Mouse (Mus musculus) ovary, postnatal 10 days (tissue): ENCODE measurements around the gene Narf.

Source experiments
- DNase-seq: peaks from one replicate; pipeline ENCODE4 v3.0.0; 2022; ENCODE audit warnings: low spot score

The Narf gene

DNA sequence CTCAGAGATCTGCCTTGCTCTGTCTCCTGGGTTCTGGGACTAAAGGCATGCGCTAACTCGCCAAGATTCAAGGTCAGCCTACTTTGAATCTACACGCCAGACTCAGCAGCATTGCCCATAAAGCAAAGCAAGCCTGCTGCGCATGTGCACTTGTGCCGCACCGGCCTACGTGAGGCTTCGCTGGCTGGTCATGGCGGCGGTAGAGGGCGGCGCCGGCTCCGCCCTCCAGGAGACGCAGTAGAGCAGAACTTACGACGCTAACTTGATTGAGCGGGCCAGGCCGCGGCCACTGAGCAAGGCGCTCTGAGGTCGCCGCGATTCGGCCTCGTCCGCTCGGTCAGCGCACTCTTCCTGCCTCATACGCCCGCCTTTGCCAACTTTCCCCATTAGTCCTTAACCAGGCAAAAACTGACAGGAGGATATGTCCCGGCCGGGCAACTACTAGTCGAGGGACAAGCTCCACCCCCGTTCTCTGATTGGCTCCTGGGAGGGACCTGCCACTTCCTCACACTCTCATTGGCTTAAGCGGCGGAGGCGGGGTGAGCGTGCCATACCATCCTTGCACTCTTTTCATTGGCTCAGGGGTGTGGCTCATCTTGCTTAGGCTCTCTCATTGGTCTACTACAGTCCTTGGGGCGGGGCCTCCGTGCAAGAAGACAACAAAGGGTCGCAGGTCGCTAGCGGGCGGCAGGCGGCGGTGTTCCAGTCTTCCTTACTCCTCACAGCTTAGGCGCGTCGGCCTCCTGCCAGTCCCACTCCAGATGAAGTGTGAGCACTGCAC, at the start of gene Narf:
Gene Narf, plus strand, starts transcription at position 690 of the 781 bp plus-strand sequence.
- peak; percentile 94 for DNase-seq

DNA sequence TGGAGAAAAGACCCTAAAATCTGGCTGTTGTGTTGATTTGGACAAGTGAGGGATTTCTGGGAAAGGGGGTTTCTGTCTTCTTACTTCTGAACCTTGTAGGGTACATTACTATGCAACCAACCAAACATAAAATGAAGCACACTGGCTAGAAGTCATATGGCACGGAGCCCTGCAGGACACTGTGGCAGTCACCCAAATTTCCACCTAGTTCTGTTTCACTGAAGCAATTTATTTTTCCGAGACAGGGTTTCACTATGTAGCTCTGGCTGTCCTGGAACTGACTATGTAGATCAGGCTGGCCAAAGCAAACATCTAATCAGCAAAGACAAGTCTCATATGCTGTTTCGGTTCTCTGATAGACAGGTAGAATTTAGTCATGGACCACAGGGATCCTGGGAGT, 47.4 kb upstream of the Narf start:
- DNase-seq = no peak

DNA sequence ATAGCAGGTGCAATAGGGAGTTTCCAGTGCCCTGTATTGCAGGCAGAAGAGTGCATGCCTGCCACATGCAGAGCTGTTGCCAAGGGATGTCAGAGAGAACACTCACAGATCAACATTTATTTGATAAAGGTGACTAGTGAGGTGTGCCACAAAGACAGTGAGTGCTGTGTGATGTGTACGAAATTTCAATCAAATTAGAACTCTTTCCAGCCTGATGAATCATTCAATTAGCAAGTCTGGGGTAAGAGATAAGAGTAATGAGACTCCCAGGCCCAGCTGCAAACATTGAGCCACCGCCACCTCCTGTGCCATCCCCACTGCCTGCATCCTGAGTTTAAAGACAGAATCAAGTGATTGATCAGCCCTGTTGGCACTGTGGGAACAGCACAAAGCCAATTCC, 44.3 kb upstream of the Narf start:
- no peak for DNase-seq

DNA sequence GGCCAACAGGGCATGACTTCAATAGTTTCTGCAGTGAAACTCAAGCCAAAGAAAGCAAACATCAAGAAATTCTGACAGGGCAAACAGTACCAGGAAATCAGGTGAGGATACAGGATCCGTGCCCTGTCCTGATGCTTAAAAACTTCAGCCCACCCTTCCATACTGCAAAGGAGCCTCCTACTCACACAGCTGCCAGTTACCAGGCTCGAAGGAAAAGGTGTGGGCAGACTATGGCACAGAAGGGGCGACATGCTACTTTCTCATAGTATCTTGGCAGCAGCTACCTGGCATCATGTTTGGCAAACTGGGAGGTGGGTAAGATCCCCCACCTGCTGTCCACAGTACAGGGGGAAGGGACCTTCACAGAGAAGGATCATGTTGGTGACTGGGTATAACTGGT, 43.6 kb upstream of the Narf start:
- DNase-seq = no peak

DNA sequence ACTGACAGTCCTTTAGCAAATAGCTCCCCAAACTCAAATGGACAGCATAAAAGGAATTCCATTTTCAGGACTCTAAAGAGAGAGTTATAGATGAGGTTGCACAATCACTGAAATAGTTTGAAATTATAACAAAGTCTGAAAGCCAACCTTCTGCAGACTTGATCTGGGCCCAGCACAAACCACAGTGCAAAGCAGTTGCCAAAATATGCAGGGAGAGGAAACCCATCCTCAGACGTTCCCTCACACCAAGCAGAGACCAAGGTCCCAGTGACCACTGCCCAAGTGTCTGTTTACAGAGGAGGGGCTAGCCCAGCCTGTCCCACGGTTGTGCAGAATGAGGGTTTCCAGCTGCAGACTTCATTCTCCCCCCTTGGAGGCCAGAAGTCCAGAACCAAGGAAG, 38.4 kb upstream of the Narf start:
- no peak for DNase-seq

DNA sequence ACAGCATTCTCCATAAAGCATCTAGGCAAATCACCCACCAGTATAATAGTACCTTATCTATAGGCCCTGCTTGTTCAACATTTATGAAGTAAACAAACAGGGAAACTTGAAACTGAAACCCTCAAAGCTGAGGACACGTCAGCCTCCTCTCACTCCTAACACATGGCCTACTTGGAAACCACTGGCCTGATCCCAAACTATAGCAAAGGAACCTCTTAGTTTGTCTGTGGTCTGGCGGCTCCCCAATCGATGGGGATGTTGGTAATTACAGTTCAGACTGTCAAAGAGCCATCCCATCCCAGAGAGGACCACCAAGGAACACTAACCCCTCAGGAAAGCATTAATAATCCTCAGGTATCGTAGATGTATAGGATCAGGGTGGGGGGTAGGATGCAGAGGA, 37.2 kb upstream of the Narf start:
- DNase-seq = no peak

DNA sequence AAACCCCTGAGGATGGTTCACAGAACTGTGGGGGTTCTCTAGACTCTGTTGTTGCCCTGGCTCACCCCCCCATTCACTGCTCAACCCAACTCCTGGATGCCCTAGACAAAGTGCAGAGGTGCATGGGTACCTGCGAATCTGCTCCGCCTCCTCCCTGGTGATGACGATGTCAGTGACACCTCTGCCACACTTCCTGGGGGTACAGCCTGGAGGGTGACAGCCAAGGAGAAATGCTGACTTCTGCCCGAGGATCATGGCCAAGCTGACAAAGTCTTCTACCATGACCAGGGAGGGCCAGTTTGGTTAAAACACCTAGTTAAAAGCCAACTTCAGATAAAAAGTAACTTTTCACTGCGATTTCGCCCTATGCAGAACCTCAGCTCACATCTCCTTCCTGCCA, 36.3 kb upstream of the Narf start:
- no peak for DNase-seq

DNA sequence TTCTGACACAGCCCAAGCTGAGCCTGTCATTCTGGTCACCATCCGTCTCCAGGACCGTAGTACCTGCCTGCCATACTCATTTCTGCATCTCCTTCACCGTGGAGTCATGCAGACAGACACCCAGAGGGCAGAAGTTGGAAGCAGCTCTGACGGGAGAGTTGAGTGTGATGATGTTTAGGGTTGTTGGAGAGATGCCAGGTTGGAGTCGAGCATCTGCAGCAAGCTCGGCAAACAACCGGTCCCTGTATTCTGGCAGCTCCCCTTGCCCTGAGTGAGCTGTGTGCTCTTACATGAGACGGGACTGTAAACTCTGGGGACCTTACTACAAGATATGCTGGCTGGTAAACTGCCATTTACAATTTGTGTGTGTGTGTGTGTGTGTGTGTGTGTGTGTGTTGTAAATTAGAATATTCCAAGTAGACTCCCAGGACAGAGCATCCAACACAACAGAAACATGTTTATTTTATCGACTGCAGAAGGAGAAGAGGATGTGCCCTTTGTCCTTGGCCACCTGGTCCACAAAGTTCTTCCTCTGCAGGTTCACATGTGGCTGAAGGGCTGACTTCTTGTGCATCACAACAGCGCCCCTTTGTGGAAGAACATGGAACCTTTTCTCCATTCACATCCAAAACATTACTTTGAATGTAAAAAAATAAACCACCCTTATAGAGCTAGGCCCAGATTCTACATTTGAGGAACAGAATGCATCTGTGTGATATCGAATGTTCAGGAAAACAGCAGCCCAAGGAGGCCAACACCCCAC, 35.4 kb upstream of the Narf start:
- no peak for DNase-seq

DNA sequence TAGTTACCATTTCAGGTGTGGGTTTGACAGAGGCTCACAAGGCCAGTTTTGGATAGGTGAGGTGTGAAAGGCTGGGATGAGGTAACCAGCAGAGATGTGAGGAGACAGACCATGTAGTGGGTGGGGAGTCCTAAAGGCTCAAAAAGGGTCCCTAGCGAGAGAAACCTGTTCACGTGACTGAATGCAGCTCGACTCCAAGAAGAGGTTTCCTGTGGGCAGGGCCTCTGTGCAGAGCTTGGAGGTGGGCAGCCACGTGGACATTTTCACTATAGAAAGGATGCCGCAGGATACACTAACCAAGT, 33.2 kb upstream of the Narf start:
- no peak for DNase-seq

DNA sequence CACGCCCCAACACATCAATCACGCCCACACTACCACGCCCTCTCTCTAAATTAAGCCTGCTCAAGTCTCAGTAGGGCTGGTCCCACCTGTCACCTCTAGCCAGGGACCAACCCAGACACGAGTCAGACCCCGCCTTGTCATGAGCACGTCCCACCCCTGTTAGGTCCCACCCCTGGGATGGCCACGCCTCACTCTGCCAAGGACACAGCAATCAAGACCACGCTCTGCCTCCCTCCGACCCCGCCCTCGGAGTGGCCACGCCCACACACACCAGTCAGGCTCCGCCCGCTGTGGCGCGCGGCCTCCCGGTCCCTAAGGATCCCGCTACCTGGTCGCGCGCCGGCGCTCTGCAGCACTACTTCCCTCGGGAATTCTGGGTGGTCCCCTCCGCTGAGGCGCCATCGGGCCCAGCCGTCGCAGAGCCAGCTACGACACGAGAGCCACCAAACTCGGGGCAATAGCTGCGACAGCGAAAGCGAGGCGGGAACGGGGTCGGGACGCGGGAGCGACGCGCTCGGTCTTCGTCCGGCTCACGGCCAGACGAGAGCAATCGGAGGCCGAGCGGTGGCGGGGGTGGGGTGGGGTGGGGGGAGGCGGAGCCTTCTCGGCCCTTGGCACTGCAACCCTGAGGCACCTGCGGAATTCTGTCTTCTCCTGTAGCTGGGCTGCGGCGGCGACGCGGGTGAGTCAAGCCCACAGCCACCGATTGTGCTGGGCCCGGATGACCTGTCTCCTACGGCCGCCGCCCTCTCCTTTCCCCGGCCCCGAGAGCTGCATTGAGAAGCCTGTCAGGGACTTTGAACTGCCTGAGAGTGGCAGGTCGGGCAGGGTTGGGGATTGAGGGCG, 32.7 kb upstream of the Narf start, which contains the start of the genes Hexdc and Ogfod3:
Gene Hexdc, plus strand, starts transcription at position 273 of the 846 bp plus-strand sequence.
Gene Ogfod3, minus strand, starts transcription at position 551 of the 846 bp plus-strand sequence.
- peak; percentile 79 for DNase-seq

DNA sequence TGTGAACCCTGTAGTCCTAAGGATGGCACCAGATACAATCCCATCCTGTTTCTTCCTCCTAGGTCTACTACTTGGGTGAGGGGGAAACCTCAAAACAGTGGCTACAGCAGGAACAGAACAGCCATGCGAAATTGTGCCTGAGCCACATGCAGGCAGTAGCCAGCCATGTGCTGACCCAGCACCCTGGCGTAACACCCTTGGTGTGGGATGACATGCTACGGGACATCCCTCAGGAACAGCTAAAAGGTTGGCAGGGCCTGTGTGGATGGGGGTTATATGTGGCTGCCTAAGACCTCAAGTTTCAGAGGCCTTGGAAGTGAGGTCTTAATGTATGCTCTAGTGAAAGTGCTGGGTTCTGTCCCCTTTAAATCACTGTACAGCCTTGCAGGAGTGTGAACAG, 20.2 kb upstream of the Narf start:
- DNase-seq = no peak

DNA sequence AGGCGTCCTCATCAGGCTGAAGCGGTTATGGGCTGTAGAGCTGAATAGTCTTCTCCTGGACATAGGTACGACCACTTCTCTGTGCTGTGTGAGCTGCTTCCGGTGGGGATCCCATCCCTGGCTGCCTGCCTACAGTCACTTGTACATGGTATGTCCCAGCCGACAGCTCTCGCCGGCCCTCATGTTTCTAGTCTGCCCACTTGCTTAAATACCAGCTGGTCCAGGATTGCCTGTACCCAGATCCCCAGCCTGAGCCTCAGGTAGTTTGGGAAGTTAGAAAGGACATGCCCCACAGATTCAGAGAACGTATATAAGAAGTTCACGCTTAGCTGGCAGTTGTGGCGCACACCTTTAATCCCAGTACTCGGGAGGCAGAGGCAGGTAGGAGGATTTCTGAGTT, 17.3 kb upstream of the Narf start:
- no peak for DNase-seq

DNA sequence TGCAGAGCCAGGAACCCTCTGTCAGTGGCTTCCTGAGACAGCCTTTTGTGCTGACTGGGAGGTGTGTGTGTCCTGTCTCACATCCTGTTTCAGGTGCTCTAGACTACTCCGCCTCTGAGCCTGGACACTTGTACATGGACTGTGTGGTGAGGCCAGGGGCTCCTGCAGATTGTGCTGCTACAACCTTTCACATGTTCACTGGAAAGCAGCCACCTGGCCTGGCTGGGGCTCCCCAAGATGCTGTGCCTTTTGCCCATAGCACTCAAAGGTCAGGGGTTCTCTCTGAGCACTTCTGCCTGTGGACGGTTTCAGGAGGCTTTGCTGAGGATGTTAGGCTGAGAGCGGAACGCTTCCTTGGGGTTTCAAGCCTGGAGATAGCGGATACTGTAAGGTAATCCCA, 16.3 kb upstream of the Narf start:
- no peak for DNase-seq

DNA sequence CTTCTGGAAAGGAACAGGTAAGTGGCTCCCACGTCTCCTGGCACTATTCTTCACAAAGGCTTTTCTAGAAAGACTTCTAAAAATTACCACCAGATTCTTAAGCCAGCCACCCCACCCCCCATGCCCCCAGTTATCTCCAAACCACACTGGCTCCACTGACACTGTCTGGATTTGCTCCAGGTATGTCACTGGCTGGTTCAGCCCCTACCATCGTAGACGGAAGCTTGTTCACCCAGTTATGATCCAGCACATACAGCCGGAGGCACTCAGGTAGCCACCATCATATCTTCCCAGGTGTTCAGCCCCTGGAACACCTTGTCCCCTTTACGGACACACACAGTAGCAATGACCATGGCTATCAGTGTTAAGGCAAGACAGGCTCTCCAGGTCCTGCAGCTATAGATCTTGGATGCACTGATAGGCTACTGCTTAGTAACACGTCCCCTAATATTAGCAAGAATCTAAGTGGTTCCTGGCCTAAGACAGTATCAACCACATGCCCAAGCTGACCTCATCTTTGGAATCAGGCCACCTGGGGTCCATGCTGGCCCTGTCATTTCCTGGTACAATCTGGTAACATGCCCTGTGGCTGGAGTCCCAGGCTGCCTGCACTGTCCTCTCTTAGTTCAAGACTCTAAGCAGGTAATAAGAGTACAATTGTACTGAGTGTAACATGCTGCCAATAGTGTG, 15.6 kb upstream of the Narf start:
- no peak for DNase-seq

DNA sequence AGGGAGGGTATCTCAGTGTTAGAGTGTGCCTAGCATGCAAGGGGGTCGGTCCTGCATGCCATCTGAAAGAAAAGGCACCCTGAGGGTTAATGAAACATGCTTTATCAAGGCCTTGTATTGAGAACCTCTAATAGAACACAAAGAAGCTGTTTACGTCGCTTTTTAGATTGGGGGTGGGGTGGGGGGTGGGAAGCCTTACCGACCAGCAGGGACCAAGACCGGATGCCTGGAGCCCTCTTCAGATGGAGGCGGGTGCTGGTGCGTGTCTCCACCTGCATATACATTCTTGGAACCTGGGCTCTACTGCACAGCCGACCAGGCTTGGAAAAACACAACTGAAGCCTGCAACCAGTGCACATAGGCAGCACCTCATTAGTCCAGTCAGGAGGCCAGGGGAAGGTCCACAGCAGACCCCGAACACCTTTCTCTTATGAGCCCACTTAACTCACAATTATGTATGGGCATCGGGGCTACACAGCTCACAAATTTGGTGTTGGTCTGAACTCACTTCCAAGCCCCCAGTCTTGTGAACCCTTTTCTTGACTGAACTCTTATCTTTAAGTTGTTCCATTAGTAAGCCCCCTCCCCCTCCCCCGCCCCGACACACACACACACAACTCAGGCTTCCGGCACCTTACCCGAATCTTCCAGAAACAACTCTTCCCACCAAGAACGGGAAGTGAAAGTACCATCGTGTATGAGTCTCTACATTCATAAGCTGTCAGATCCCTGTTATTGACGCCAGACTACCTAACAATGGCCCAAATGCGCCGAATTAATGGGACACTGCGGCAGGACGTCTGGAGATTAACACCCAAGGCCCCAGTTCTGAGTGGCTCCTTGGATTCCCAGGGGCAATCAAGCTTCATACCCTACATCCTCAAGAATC, 8.7 kb upstream of the Narf start:
- peak; percentile 9 for DNase-seq

DNA sequence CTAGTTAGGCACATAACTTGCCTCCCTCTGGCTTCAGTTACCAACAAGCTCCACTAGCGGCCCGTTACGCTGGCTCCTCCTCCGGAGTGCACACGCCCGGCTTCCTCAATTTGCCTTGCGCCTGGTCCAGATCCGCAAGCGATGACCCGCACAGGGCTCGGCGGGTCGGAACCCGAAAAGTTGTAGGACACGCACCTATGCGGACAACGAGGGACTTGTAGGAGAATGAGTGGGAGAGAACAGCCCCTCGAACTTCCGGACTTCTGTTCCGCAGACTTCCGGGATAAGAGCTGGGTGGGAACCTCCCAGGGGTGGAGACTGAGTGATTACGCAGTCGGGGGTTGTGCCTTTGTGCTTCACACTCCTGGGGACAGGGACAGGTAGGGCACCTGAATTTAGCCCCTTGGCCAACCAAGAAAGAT, 8.0 kb upstream of the Narf start, which contains the start of gene Cybc1:
Gene Cybc1, minus strand, starts transcription at position 305 of the 422 bp plus-strand sequence.
- peak; percentile 48 for DNase-seq

DNA sequence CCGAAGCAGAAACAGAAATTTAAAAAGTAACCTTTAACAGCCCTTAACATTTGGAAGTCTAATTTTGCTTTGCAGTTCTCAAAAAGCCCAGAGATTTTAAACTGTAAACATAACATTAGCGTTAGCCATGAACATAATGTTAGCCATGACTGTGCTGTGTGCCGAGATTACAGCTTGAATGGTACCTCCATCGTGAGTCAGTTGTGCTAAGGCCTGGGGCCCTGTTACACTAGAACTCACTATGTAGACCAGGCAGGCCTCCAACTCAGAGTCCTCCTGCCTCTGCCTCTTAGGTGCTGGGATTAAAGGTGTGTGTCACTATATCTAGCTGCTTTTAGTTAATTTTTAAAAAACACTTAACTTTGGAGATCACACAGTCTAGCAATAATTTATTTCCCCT, 5.9 kb upstream of the Narf start:
- DNase-seq = no peak

DNA sequence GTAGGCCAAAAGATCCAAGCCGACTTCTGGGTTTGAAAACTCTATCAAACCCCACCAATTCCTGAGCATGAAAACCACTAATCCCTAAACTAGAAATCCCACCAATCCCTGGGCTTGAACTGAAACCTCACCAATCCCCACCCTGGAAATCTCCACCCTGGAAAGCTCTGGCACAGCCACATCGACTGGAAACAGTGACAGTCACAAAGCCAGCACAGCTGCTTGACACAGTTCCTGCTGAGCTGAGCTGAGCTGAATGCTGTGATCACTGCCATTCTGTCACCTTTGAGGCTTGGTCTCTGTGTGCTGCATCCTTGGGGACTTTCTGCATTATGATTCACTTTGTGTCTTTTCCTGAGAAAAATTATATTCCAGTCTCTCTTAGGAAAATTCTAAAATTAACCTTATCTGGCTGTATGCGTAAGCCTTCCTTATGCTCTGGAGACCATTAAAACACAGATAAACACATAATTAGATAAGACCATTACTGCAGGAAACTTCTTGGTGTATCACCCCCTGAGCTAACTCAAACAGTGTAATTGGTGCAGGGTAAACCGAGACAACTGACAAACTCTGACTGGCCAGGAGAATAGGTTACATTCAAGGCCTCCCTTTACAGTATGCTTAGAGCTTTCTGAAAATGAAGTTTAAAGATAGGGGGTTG, 5.3 kb upstream of the Narf start:
- no peak for DNase-seq

DNA sequence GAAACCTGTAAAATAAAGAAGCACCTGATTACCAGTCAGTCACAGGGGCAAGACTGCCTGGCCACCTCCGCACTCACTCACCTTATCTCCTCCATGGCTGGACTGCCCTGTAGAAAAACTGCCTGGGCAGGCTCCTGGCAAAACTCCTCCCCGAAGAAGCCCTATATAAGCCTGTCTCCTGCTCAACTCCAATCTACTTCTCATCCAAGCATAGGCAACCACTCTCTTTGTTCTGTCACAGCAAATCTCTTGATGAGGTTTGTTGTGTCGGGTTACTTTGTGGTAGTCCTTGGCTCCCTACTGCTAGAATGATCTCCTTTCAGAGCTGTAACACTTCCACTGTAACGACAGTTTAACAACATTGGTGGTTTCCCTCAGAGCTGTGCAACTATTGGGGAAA, 4.3 kb upstream of the Narf start:
- no peak for DNase-seq

DNA sequence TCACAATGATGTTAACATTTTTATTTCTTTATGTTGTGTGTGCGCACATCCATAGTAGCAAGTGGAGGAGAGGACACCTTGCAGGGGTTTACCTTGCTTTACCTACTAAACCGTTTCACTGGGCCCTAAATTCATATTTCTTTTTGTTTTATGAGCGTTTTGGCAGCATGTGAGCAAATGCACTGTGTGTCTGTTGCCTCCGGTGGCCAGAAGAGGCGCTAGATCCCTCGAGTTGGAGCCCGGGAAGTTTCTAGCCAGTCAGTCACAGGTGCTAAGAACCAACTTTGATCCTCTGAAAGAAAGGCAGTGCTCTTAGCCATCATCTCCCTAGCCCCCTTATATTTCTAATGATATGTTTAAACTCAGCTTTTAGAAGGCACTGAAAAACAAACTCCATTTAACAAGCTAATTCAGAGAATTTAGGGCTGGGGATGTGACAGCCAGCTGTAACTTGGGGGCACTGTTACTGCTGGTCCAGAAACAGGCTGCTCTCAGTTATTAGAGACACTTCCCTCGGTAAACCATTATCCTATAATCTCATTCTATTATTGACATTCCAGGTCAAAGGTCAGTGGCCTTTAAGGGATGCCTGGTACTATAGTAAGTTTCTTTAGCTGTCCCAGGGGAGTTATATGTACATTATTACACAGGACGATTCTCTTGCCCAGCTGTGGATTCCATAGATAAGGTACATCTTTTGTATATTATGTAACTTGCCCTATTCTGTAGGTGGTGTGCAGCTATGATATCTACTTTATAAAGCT, 1.4 kb upstream of the Narf start:
- DNase-seq = no peak
